Mouse (Mus musculus) urinary bladder, postnatal 10 days (tissue): ENCODE data around the gene Mturn.

ENCODE experiments used
- DNase-seq: peaks from one replicate; pipeline ENCODE4 v3.0.0; 2022; ENCODE audit warnings: low spot score

Mturn gene

DNA sequence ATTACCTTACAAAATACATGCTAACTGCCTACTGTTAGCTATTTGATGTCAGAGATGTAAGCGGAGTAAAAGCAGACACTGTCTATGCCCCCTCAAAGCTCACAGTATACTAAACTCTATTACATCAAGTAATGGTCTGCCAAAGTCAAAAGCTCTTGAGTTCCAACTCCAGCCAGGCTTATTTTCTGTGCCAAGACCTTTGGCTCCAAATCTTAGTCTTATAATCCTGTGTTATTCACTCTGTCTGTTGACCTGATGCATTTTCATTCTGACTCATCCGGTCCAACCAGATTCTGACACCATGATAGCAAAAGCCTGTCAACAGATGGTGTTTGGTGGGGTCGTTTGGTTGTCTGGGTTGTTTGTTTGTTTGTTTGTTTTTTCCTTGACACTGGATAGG, 50.3 kb downstream of the Mturn start:
- no peak for DNase-seq

- no peak for DNase-seq
These were observed 51.3 kb downstream of the Mturn start for GRCm38 (mm10) chr6:54732721-54733120.

GRCm38 (mm10) chr6:54736126-54736525, 54.7 kb downstream of the Mturn start:
- DNase-seq = no peak

DNA sequence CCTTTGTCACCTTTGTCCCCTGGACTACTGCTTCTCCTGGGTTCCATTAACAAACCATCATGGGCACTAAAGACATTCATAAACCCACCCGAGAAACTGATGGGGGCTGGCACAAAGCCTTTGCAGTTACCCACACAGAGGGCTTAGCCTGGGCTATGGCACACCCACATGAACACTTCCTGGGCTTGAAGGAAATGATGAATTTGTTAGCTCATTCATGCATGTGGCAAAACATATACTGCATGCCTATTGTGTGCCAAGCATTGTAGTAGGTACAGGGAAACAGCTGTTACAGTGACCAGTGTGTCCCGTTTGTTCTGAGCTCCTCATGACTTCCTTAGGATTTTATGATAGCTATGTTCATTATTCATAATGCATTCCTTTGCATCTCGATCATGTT, 55.8 kb downstream of the Mturn start:
- DNase-seq = no peak

- DNase-seq = no peak
These were observed 56.3 kb downstream of the Mturn start for GRCm38 (mm10) chr6:54737684-54738083.

GRCm38 (mm10) chr6:54749056-54749455, 67.6 kb downstream of the Mturn start:
- no peak for DNase-seq

- no peak for DNase-seq
These were observed 70.2 kb downstream of the Mturn start for GRCm38 (mm10) chr6:54751621-54752020.

DNA sequence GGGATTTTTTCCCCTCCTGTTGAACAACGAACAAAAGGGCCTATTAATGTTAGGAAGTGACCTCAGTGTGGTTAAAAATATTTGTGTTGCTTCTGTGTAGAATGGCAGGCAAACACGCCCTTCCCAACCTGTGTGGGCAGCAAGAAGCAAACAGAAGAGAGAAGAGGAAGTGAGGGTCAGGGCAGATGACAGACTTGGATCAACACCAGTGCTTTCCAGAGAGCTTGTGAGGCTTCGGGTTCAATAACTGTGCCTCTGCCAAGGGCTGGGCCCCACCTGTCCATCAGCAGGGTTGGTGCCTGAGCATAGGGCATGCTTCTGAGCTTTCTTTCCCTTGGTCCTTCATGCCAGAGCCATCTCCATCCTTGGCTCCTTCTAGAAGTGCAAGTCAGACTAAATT, 70.7 kb downstream of the Mturn start:
- no peak for DNase-seq
